In the genomic region with DNA sequence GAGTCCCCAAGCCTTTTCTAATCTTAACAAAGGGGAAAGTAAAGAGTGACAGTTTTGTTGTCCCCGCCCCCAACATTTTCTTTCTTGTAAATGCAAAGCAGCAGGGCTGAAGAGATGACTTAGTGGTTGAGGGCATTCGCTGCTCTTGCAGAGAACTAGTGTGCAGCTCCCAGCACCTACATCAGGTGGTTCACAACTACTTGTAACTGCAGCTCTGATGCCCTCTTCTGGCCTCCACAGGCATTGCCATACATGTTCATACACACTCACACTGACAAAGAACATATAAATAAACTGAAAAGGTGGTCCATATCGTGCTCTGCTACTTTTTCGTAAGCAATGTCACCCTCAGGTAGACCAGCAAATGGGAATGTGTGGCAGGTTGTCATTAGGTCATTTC, we compare ENCODE assay signal across 23 mouse cellular contexts.
DNase-seq lines count a peak whose midpoint lies in the region; ATAC-seq and TF ChIP-seq lines count a peak whose summit lies in the region.
"Had no signal": no experiment of that assay in that cellular context is flagged by ENCODE, and none has a peak within 500 bp of the region (broad histone marks: within the 10 kb centered on the region; RNA-seq: fewer than 3 reads in every experiment).

No protein-coding gene starts in this region.

- no peak overlapping the region for H3K9ac ChIP-seq in forebrain, embryonic 11.5 days (ENCODE audit: low read length)
- H3K9ac ChIP-seq in forebrain, embryonic 14.5 days (ENCODE audit: low read length) = no peak overlapping the region
- H3K9ac ChIP-seq in intestine, embryonic 14.5 days (ENCODE audit: low read length) = no peak overlapping the region
- no peak overlapping the region for H3K9ac ChIP-seq in intestine, embryonic 16.5 days (ENCODE audit: low read depth, low read length)
- H3K9ac ChIP-seq in lung, postnatal 0 days (replicated peaks; ENCODE audit: low read depth) = no peak overlapping the region
- H3K9ac ChIP-seq in stomach, postnatal 0 days (ENCODE audit: low read length) = no peak overlapping the region
- H3K9ac ChIP-seq: forebrain, embryonic 15.5 days; hindbrain, embryonic 15.5 days; kidney, embryonic 15.5 days; liver, embryonic 15.5 days; midbrain, embryonic 12.5 days had no signal

- TF ChIP-seq POLR2A in lung, adult 2 months (IDR thresholded peaks at IDR 0.05; ENCODE audit: borderline replicate concordance, extremely low read depth, low read depth, low read length) = no peak

- H3K4me1 ChIP-seq in forebrain, embryonic 11.5 days (replicated peaks; ENCODE audit: control insufficient read depth, insufficient read depth, low read length) = no peaks in the 10 kb centered on the region
- no peaks in the 10 kb centered on the region for H3K4me1 ChIP-seq in forebrain, embryonic 14.5 days (ENCODE audit: control insufficient read depth, insufficient read depth, low read length)
- H3K4me1 ChIP-seq in intestine, embryonic 14.5 days (replicated peaks; ENCODE audit: control insufficient read depth, insufficient read depth, low read length) = no peaks in the 10 kb centered on the region
- no peaks in the 10 kb centered on the region for H3K4me1 ChIP-seq in intestine, embryonic 16.5 days (ENCODE audit: control insufficient read depth, insufficient read depth, low read length)
- 0 out of 2 replicates have a peak, but pooled peaks cover 3% of the 10 kb centered on the region for H3K4me1 ChIP-seq in lung, postnatal 0 days (ENCODE audit: insufficient read depth, low read depth, low read length)
- no peaks in the 10 kb centered on the region for H3K4me1 ChIP-seq in lung, adult 2 months (ENCODE audit: control insufficient read depth, insufficient read depth, low read length)
- no peaks in the 10 kb centered on the region for H3K4me1 ChIP-seq in stomach, postnatal 0 days (replicated peaks; ENCODE audit: control insufficient read depth, insufficient read depth)
- H3K4me1 ChIP-seq: forebrain, embryonic 15.5 days; liver, embryonic 15.5 days; midbrain, embryonic 12.5 days had no signal

- no peak overlapping the region for H3K4me2 ChIP-seq in forebrain, embryonic 11.5 days (ENCODE audit: low read depth, low read length, severe bottlenecking)
- H3K4me2 ChIP-seq in forebrain, embryonic 14.5 days (ENCODE audit: low read length) = no peak overlapping the region
- H3K4me2 ChIP-seq in intestine, embryonic 14.5 days (ENCODE audit: low read length) = no peak overlapping the region
- H3K4me2 ChIP-seq in intestine, embryonic 16.5 days (ENCODE audit: low read depth, low read length) = no peak overlapping the region
- H3K4me2 ChIP-seq in lung, postnatal 0 days (replicated peaks; ENCODE audit: low read depth, low read length) = no peak overlapping the region
- no peak overlapping the region for H3K4me2 ChIP-seq in stomach, postnatal 0 days (replicated peaks; ENCODE audit: low read depth)
- H3K4me2 ChIP-seq: forebrain, embryonic 15.5 days; hindbrain, embryonic 15.5 days; kidney, embryonic 15.5 days; liver, embryonic 15.5 days; midbrain, embryonic 12.5 days had no signal

- no peaks in the 10 kb centered on the region for H3K36me3 ChIP-seq in forebrain, embryonic 11.5 days (ENCODE audit: control insufficient read depth, insufficient read depth, low read length)
- no peaks in the 10 kb centered on the region for H3K36me3 ChIP-seq in forebrain, embryonic 14.5 days (ENCODE audit: control insufficient read depth, insufficient read depth, low read length)
- H3K36me3 ChIP-seq in intestine, embryonic 14.5 days (ENCODE audit: control insufficient read depth, insufficient read depth, low read length) = no peaks in the 10 kb centered on the region
- H3K36me3 ChIP-seq in intestine, embryonic 16.5 days (ENCODE audit: control insufficient read depth, insufficient read depth, low read length) = no peaks in the 10 kb centered on the region
- H3K36me3 ChIP-seq in lung, postnatal 0 days (ENCODE audit: insufficient read depth, low read length) = no peaks in the 10 kb centered on the region
- H3K36me3 ChIP-seq in stomach, postnatal 0 days (ENCODE audit: control insufficient read depth, insufficient read depth, low read length) = no peaks in the 10 kb centered on the region
- H3K36me3 ChIP-seq: forebrain, embryonic 15.5 days; hindbrain, embryonic 15.5 days; kidney, embryonic 15.5 days; liver, embryonic 15.5 days; midbrain, embryonic 12.5 days had no signal

- peak; percentile 36 for DNase-seq in forebrain, embryonic 11.5 days (ENCODE audit: low spot score)
- DNase-seq in forebrain, embryonic 14.5 days (ENCODE audit: low spot score) = no peak
- peak; percentile 25 for DNase-seq in intestine, embryonic 14.5 days (ENCODE audit: low spot score)
- DNase-seq in lung, postnatal 0 days (ENCODE audit: low spot score) = no peak
- no peak for DNase-seq in lung, adult 2 months
- DNase-seq in stomach, postnatal 0 days (ENCODE audit: low spot score) = no peak
- no peak for DNase-seq in kidney, adult 11 months
- DNase-seq: adrenal gland, postnatal 10 days; cerebellum, adult 8-10 months; cerebellum, postnatal 25 days; gastrocnemius, postnatal 25 days; heart, postnatal 4 days; kidney, adult 18-20 months; layer of hippocampus, adult 9-11 months; liver; lung, postnatal 4 days had no signal

- no peaks in the 10 kb centered on the region for H3K27me3 ChIP-seq in forebrain, embryonic 11.5 days (ENCODE audit: control insufficient read depth, insufficient read depth, low read length)
- H3K27me3 ChIP-seq in forebrain, embryonic 14.5 days (replicated peaks; ENCODE audit: control insufficient read depth, insufficient read depth, low read length) = no peaks in the 10 kb centered on the region
- H3K27me3 ChIP-seq in intestine, embryonic 14.5 days (replicated peaks; ENCODE audit: control insufficient read depth, insufficient read depth, low read length) = no peaks in the 10 kb centered on the region
- no peaks in the 10 kb centered on the region for H3K27me3 ChIP-seq in intestine, embryonic 16.5 days (replicated peaks; ENCODE audit: control insufficient read depth, insufficient read depth, low read length)
- H3K27me3 ChIP-seq in lung, postnatal 0 days (replicated peaks; ENCODE audit: insufficient read depth, low read length) = no peaks in the 10 kb centered on the region
- no peaks in the 10 kb centered on the region for H3K27me3 ChIP-seq in stomach, postnatal 0 days (ENCODE audit: control insufficient read depth, insufficient read depth, low read length)
- H3K27me3 ChIP-seq: forebrain, embryonic 15.5 days; hindbrain, embryonic 15.5 days; kidney, embryonic 15.5 days; liver, embryonic 15.5 days; midbrain, embryonic 12.5 days had no signal

- no peak for ATAC-seq in forebrain, embryonic 11.5 days (replicated peaks; ENCODE audit: low FRiP score)
- no peak for ATAC-seq in forebrain, embryonic 14.5 days
- ATAC-seq in intestine, embryonic 14.5 days (replicated peaks; ENCODE audit: low FRiP score, low TSS enrichment, low read depth) = no peak
- no peak for ATAC-seq in intestine, embryonic 16.5 days
- no peak for ATAC-seq in lung, postnatal 0 days
- no peak for ATAC-seq in stomach, postnatal 0 days (ENCODE audit: low FRiP score, low TSS enrichment)
- ATAC-seq: forebrain, embryonic 15.5 days had no signal

- no peak overlapping the region for H3K27ac ChIP-seq in forebrain, embryonic 11.5 days (ENCODE audit: low read depth, low read length)
- no peak overlapping the region for H3K27ac ChIP-seq in forebrain, embryonic 14.5 days (ENCODE audit: low read depth, low read length)
- no peak overlapping the region for H3K27ac ChIP-seq in intestine, embryonic 14.5 days (ENCODE audit: low read depth)
- no peak overlapping the region for H3K27ac ChIP-seq in intestine, embryonic 16.5 days (ENCODE audit: low read length)
- no peak overlapping the region for H3K27ac ChIP-seq in lung, postnatal 0 days (ENCODE audit: low read length)
- H3K27ac ChIP-seq in stomach, postnatal 0 days (replicated peaks) = no peak overlapping the region
- H3K27ac ChIP-seq: forebrain, embryonic 15.5 days; hindbrain, embryonic 15.5 days; kidney, embryonic 15.5 days; liver, embryonic 15.5 days; midbrain, embryonic 12.5 days had no signal

- 0 out of 2 replicates have a peak, but pooled peaks have one; percentile 11 for TF ChIP-seq CTCF in lung, postnatal 0 days (IDR thresholded peaks at IDR 0.05)
- TF ChIP-seq CTCF in lung, adult 2 months (IDR thresholded peaks at IDR 0.05; ENCODE audit: insufficient read depth, low read length) = no peak
- TF ChIP-seq CTCF in stomach, postnatal 0 days (IDR thresholded peaks at IDR 0.05; ENCODE audit: low read depth) = peak; percentile 14; the same call in 1 of the 2 replicates

- TF ChIP-seq EP300 in lung, postnatal 0 days (IDR thresholded peaks at IDR 0.05) = no peak
- no peak for TF ChIP-seq EP300 in stomach, postnatal 0 days (optimal IDR thresholded peaks at IDR 0.05)

- no peak overlapping the region for H3K4me3 ChIP-seq in forebrain, embryonic 11.5 days (ENCODE audit: low read depth, low read length)
- no peak overlapping the region for H3K4me3 ChIP-seq in forebrain, embryonic 14.5 days (ENCODE audit: low read depth, low read length)
- no peak overlapping the region for H3K4me3 ChIP-seq in intestine, embryonic 14.5 days (ENCODE audit: low read depth, low read length)
- H3K4me3 ChIP-seq in intestine, embryonic 16.5 days (ENCODE audit: low read length) = no peak overlapping the region
- no peak overlapping the region for H3K4me3 ChIP-seq in lung, postnatal 0 days (ENCODE audit: low read depth, low read length)
- no peak overlapping the region for H3K4me3 ChIP-seq in lung, adult 2 months (replicated peaks; ENCODE audit: extremely low read depth, low read depth, low read length)
- H3K4me3 ChIP-seq in stomach, postnatal 0 days (ENCODE audit: low read depth, low read length) = no peak overlapping the region
- H3K4me3 ChIP-seq: forebrain, embryonic 15.5 days; hindbrain, embryonic 15.5 days; kidney, embryonic 15.5 days; liver, embryonic 15.5 days; megakaryocyte, embryonic 14.5 days; midbrain, embryonic 12.5 days had no signal

- 92% methylated on average over 4 of the region's 4 CpGs for WGBS in forebrain, embryonic 11.5 days
- 93% methylated on average over 4 of the region's 4 CpGs for WGBS in forebrain, embryonic 14.5 days
- WGBS in intestine, embryonic 14.5 days = 92% methylated on average over 4 of the region's 4 CpGs
- 96% methylated on average over 4 of the region's 4 CpGs for WGBS in intestine, embryonic 16.5 days
- WGBS in lung, postnatal 0 days = 90% methylated on average over 4 of the region's 4 CpGs
- 97% methylated on average over 4 of the region's 4 CpGs for WGBS in lung, adult 2 months
- 96% methylated on average over 4 of the region's 4 CpGs for WGBS in stomach, postnatal 0 days

- H3K9me3 ChIP-seq in forebrain, embryonic 11.5 days (ENCODE audit: control insufficient read depth, low read length) = no peaks in the 10 kb centered on the region
- H3K9me3 ChIP-seq in forebrain, embryonic 14.5 days (replicated peaks; ENCODE audit: control insufficient read depth, low read length) = no peaks in the 10 kb centered on the region
- H3K9me3 ChIP-seq in intestine, embryonic 14.5 days (ENCODE audit: control insufficient read depth, low read length) = no peaks in the 10 kb centered on the region
- no peaks in the 10 kb centered on the region for H3K9me3 ChIP-seq in intestine, embryonic 16.5 days (ENCODE audit: control insufficient read depth, low read length)
- H3K9me3 ChIP-seq in lung, postnatal 0 days (ENCODE audit: low read length) = no peaks in the 10 kb centered on the region
- H3K9me3 ChIP-seq in stomach, postnatal 0 days (ENCODE audit: control insufficient read depth, low read length) = no peaks in the 10 kb centered on the region
- H3K9me3 ChIP-seq: forebrain, embryonic 15.5 days; hindbrain, embryonic 15.5 days; kidney, embryonic 15.5 days; liver, embryonic 15.5 days; midbrain, embryonic 12.5 days had no signal

Comparison
In these comparisons a context has a peak if more than half of its experiments do, and no peak if none do; other contexts are left out.
1. DNase-seq: peak in forebrain, embryonic 11.5 days (single experiment) and intestine, embryonic 14.5 days (single experiment); none in forebrain, embryonic 14.5 days (single experiment), lung, postnatal 0 days (single experiment), lung, adult 2 months (single experiment), stomach, postnatal 0 days (single experiment) and kidney, adult 11 months (single experiment).